Mouse (Mus musculus) left cerebral cortex, adult 2 months (tissue): ENCODE measurements at regions not wholly inside any gene's neighbourhood (a gene's known extent, or its start where the extent isn't known, plus 50 kb on each side); places are given as distances from the start of the nearest gene placed in this dataset.

ENCODE experiments used
- DNase-seq, 2 experiments: peaks; one replicate each; pipeline ENCODE4 v3.0.0; 2021 to 2022; ENCODE audit warnings: low spot score in 2 of 2, mixed read lengths in 1 of 2; ENCODE audit errors: extremely low spot score in 1 of 2
- H3K27ac ChIP-seq: fragments of 200-600 bp; 2 replicates; pipeline ENCODE4 v1.8.1; 2022
- H3K4me3 ChIP-seq: fragments of 200-600 bp; 2 replicates; pipeline ENCODE4 v1.8.1; 2022
- CTCF ChIP-seq: fragments of 200-600 bp; IDR thresholded peaks from 2 replicates; pipeline ENCODE4 v1.8.1; 2022; ENCODE audit warnings: antibody characterized with exemption, mild to moderate bottlenecking, moderate library complexity
- intact Hi-C: fragments of 180-260 bp; cut with DNase I; formaldehyde crosslinking; loops from one replicate; pipeline ENCODE4 v1.15.1; 2025

DNA sequence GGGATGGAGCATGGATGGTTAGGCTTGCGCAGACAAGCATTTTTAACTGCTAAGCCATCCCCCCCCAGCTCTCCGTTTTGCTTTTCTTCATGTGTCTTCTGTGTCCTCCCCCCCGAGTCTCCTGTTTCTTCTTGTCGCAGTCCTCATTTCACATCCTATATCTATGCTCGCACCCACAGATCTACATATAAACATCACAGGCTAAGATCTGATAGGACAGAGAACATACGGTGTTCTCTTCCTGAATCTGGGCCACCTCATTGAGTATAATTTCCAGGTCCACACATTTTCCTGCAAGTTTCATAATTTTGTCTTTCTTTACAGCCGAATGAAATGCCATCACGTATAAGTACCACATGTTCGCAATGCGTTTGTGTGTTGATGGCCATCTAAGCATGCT is 168.7 kb downstream of the Zfp36l1 start:
- intact Hi-C loops: no loop called here
- TF ChIP-seq CTCF: no peak
- no peak for DNase-seq
- peak overlapping the region; percentile 30; the same call in 1 of the 2 replicates for H3K27ac ChIP-seq
- H3K4me3 ChIP-seq: no peak overlapping the region

DNA sequence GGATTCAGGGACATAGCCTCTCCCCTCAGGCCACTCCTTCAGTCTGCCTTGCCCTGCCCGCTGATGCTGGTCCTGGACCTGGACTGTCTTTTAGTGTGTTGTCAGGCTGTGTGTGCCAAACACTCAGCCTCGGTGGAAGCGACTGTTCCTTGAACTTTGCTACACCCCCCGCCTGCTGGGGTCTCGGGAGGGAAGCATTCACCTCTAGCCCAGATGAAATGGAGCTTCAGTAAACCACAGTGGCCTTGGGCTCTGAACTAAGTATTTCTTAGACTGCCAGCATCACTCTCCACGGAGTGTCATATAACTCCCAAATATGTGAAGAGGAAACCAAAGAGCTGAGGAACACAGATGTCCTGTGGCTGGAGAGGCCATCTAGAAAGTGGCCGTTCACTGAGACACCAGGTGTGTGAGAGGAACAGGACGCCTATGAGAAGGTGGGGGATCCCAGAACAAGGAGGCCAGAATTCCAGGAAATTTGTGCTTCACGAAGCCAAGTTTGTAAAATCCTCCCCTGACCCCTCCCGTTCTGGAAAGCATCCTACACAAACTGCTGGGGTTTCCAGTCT is 170.2 kb downstream of the Zfp36l1 start:
- no peak overlapping the region; the same call in 1 of the 2 replicates for H3K27ac ChIP-seq
- no peak overlapping the region for H3K4me3 ChIP-seq
- intact Hi-C loops: no loop called here
- no peak for DNase-seq
- TF ChIP-seq CTCF: no peak

GRCm38 (mm10) chr12:79941828-79942227 is 171.0 kb downstream of the Zfp36l1 start:
- DNase-seq: no peak
- intact Hi-C loops: no loop called here
- no peak for TF ChIP-seq CTCF
- H3K4me3 ChIP-seq: no peak overlapping the region
- H3K27ac ChIP-seq: no peak overlapping the region

- no peak for DNase-seq
- TF ChIP-seq CTCF: no peak
- no peak overlapping the region for H3K4me3 ChIP-seq
- H3K27ac ChIP-seq: no peak overlapping the region
- intact Hi-C loops: no loop called here
These were observed 173.4 kb downstream of the Zfp36l1 start for GRCm38 (mm10) chr12:79939436-79939835.

DNA sequence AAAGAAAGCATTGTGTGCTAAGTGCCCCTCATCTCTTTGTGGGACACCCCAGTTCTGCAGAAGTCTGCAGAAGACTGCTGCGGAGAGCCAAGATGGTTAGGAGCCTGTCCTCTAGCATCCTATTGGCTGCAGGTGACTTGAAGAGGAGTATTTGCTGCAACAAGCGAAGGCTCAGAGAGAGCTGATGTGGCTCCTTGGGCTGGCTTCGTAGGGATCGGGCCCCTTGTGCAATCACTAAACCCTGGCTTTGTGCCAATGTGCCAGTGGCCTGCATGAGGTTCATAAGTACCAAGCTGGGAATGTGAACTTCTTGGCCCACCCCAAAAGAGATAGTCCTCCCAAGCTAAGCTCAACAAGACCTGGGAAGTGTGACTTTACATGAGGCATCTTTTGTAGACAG is 174.9 kb downstream of the Zfp36l1 start:
- no peak for TF ChIP-seq CTCF
- Histone ChIP-seq H3K27ac (peak overlapping the region; percentile 78; the same call in 1 of the 2 replicates), H3K4me3 (no peak overlapping the region)
- intact Hi-C loops: no loop called here
- DNase-seq: no peak

DNA sequence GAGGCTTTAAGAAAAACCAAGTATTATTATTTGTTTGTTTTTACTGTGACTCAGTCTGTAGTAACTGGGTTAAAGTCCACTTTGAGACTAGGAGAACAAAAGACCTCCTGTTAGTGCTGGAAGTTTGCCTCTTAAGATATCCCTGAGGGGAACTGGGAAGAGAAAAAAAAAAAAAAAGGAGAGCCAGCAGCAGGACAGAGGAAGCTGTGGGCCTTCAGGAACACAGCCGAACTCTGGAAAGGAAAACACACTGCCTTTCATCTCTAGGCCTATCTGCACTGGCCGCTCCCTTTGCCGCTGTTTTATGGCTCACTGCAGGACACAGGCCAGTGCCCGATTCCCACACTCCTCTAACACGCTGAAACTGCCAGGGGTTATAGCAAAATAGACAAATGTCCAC is 176.1 kb downstream of the Zfp36l1 start:
- Histone ChIP-seq H3K4me3 (no peak overlapping the region), H3K27ac (peak overlapping the region; percentile 78)
- no peak for TF ChIP-seq CTCF
- DNase-seq: no peak
- intact Hi-C loops: no loop called here

DNA sequence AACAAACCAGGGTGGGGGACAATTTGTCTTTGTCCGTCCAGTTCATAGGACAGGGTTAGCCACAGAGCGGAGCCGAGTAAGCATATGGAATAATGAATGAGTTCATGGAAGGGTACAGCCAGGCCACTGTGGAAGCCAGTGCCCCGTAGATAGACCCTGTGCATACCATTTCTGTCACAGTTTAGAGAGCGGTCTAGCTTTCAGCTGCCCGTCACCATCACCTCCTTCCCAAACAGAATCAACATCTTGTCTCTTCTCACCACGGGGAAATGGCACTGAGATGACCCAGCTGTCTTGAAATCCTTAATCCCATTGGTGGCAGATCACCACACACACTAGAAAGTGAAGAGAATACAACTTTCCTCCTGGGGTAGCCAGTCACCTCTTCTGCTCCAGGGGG is 178.7 kb downstream of the Zfp36l1 start:
- TF ChIP-seq CTCF: no peak
- Histone ChIP-seq H3K4me3 (no peak overlapping the region), H3K27ac (no peak overlapping the region)
- intact Hi-C loops: no loop called here
- DNase-seq: no peak

DNA sequence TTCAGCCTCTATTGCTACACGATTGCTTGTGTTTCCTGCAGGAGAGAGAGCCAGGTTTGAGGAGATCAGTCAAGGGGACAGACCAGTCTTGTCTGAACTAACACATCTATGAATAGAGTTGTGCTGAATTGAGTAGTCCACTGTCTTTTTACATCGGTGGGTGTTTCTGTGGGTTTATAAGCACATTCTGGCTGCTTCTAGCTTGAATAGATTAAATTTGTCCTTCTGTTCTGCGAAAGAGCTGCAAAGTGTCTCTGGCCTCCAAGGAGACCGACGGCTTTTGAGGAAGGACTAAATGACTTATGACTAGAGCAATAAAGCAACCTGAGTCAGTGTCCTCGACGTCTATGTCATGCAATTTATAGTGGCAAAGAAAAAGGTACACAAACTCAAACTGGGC is 179.9 kb downstream of the Zfp36l1 start:
- TF ChIP-seq CTCF: no peak
- Histone ChIP-seq H3K4me3 (no peak overlapping the region), H3K27ac (no peak overlapping the region)
- intact Hi-C loops: no loop called here
- DNase-seq: no peak

GRCm38 (mm10) chr12:79931455-79931854 is 181.4 kb downstream of the Zfp36l1 start:
- Histone ChIP-seq H3K4me3 (no peak overlapping the region), H3K27ac (no peak overlapping the region)
- intact Hi-C loops: no loop called here
- no peak for TF ChIP-seq CTCF
- no peak for DNase-seq

- Histone ChIP-seq H3K27ac (no peak overlapping the region), H3K4me3 (no peak overlapping the region)
- TF ChIP-seq CTCF: no peak
- intact Hi-C loops: loop anchor here (5.0 kb wide), 1 partner anchor 182 kb away; the partner anchor contains the start of gene Zfp36l1
- no peak for DNase-seq
These were observed 183.0 kb downstream of the Zfp36l1 start for GRCm38 (mm10) chr12:79929846-79930245.

GRCm38 (mm10) chr12:79928739-79929380 is 184.0 kb downstream of the Zfp36l1 start:
- intact Hi-C loops: loop anchor here (5.0 kb wide), 1 partner anchor 183 kb away; the partner anchor contains the start of gene Zfp36l1
- no peak for DNase-seq
- TF ChIP-seq CTCF: no peak
- Histone ChIP-seq H3K4me3 (no peak overlapping the region), H3K27ac (peak overlapping the region; percentile 50)

- no peak for TF ChIP-seq CTCF
- intact Hi-C loops: loop anchor here (5.0 kb wide), 1 partner anchor 184 kb away; the partner anchor contains the start of gene Zfp36l1
- DNase-seq: no peak
- no peak overlapping the region for H3K4me3 ChIP-seq
- H3K27ac ChIP-seq: no peak overlapping the region
These were observed 184.5 kb downstream of the Zfp36l1 start for GRCm38 (mm10) chr12:79928298-79928697.
